Mouse (Mus musculus) Patski (cell line): ENCODE data around the gene Dhx36. TPM values are rescaled to one million over a fixed set of nuclear protein-coding genes. Genes with fewer than 3 reads are reported as not detected.

Experiments used
- ATAC-seq: fragments of 100-300 bp; one replicate; pipeline ENCODE4 v1.8.0; 2021
- CTCF ChIA-PET: fragments of 350-600 bp; sonication (Branson Sonifier 250); formaldehyde crosslinking; loops from one replicate; lab custom pipeline; 2022; ENCODE audit warnings: inconsistent platforms; lab: Charles Lee
- POLR2A ChIA-PET: fragments of 350-600 bp; sonication (Branson Sonifier 250); formaldehyde crosslinking; loops from one replicate; lab custom pipeline; 2022; ENCODE audit warnings: antibody characterized with exemption, inconsistent platforms; lab: Charles Lee
- DNase-seq: peaks from one replicate; pipeline ENCODE4 v3.0.0-alpha.2; 2011; ENCODE audit warnings: low read depth, low spot score
- H3K27me3 ChIP-seq: fragments of 371-371 bp; one replicate; pipeline ENCODE4 v1.5.1; 2021
- CTCF ChIP-seq: fragments of 100-300 bp; IDR thresholded peaks from one replicate; pipeline ENCODE4 v1.5.1; 2021
- in situ Hi-C: fragments of 300-500 bp; cut with MboI; formaldehyde crosslinking; loops from 3 replicates; pipeline ENCODE4 v1.11.1; 2018; ENCODE audit warnings: low pct_unique_long_range_greater_than_20kb, mixed read lengths
- polyA plus RNA-seq: library from polyadenylated mRNA; unstranded; gene quantifications from one replicate; pipeline ENCODE4 v1.2.3, GENCODE M21; 2021

Gene Dhx36
- polyA plus RNA-seq, 1 experiment from 2014 or later = 46.9 TPM

- CTCF ChIA-PET = interaction anchor here (0.7 kb wide), 1 partner anchor 9 kb away, joined by 3 read pairs; no protein-coding TSS in a partner anchor
- in situ Hi-C loops = no loop called here
- no peak for TF ChIP-seq CTCF
- DNase-seq (no peak), ATAC-seq (no peak)
- POLR2A ChIA-PET = no interaction called here
- H3K27me3 ChIP-seq = no peaks in the 10 kb centered on the region
Observed at GRCm38 (mm10) chr3:62435923-62436322, 70.9 kb downstream of the Dhx36 start.

GRCm38 (mm10) chr3:62433675-62434074, 73.1 kb downstream of the Dhx36 start:
- in situ Hi-C loops = no loop called here
- peaks cover 4% of the 10 kb centered on the region for H3K27me3 ChIP-seq
- POLR2A ChIA-PET = no interaction called here
- no peak for DNase-seq
- ATAC-seq = no peak
- no peak for TF ChIP-seq CTCF
- CTCF ChIA-PET = interaction anchor here (1.0 kb wide), 2 partner anchors 13 to 21 kb away, joined by 3 read pairs; no protein-coding TSS in a partner anchor

GRCm38 (mm10) chr3:62418387-62419138, 88.2 kb downstream of the Dhx36 start:
- H3K27me3 ChIP-seq = peaks cover 24% of the 10 kb centered on the region
- CTCF ChIA-PET = no interaction called here
- no peak for DNase-seq
- POLR2A ChIA-PET = no interaction called here
- no peak for TF ChIP-seq CTCF
- in situ Hi-C loops = no loop called here
- ATAC-seq = no peak

Other genes starting within 250 kb of the Dhx36 start
- gene Arhgef26, start 168.7 kb downstream of the Dhx36 start, polyA plus RNA-seq = 0.03 TPM
- not detected for gene Gpr149, start 98.1 kb upstream of the Dhx36 start, polyA plus RNA-seq